Mouse (Mus musculus): Measurements from ENCODE around the gene Mrps7.
A peak's percentile ranks its signal among the peaks of the same experiment; 100 is the strongest.

The Mrps7 gene

DNA sequence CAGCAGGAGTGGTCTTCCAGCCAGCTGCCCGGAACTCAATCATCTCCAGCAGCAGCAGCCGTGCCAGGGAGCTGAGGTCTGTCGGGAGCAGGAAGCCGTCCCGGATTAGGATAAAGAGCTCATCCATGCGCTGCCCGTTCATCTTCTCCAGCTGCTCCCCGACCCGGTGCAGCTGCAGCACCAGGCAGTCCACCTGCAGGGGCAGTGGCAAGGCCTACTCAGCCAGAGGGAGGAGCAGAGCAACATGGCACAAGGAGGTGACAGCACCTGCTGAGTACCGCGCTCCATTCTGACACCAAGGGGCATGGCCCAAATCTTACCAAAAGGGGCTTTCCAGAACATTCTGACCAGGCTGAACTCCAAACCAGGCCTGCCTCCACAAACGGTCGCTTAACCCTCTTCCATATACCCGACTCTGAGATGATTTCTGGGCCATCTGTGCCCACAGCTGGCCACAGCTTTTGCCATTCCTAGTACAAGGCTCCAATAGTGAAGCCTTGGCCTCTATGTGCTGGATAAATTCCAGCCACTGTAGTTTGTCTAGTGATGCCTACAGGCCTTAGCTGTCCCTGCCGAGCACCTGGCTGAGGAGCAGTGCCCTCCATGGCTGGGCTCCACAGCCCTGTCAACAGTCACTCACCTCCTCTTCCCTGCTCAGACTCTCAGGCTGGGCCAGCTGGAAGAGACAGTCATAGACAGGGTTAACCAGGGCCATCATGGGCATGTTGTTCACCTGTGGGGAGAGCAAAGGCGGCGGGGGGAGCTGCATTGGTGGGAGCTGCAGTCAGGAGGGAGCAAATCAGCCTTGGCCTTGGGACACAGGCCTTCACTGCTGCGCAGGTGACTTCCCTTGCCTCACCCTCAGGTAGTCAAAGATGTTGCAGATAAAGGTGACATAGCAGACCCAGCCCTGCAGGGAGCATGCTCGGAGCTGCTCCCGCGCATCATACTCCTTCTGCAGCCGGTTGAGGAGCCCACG is 5.0 kb downstream of the Mrps7 start:
- no peak for DNase-seq (ENCODE audit: low read depth, low spot score)

DNA sequence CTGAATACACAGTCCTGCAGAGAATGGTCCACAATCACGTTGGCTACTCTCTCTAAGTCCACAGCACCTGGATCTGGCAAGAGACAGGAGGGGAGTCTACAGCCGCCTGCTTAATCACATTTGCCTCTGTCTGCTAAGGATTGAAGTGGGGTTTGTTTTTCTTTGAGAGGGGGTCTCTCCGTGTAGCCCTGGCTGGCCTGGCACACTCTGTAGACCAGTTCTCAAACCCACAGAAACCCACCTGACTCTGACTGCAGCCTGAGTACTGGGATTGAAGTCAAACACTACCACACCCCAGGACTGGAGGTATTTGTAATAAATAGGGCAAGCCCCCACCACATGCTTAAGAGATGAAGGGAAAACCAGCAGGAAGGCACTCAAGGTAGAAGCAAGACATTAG is 5.9 kb downstream of the Mrps7 start:
- no peak for DNase-seq (ENCODE audit: low read depth, low spot score)

DNA sequence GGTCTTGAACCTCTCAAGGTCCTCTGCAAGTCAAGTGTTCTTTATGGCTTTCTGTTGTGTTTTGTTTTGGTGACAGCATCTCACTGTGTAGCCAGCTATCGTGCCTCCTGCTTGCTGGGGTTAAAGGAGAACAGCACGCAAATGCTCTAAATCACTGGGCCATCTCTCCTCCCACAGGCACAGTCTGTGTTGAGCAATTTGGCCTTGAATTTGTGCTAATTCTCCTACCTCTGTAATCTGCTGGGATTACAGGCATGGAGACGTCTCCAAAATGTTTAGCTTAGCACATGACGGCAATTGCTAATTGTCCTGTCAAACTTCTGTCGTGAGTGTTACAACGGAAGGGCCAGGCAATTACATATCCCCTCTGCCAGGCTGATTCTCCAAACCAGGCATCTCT is 7.4 kb downstream of the Mrps7 start:
- no peak for DNase-seq (ENCODE audit: low read depth, low spot score)

DNA sequence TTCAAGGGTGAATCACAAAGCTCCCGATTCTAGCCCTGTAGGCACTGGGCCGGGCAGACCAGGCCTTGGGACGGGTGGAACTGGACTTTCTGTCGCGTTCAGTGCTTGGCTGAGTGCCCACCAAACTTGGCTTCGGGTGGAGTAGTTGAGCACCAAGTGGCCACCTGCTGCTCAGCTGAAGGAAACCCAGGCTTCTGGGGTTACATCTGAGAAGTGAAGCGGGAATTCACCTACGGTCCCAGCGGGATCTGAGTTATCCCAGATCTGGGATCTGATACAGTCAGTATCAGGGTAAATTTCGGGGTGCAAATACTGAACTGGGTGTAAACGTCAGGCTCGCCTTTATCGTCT is 8.3 kb downstream of the Mrps7 start:
- no peak for DNase-seq (ENCODE audit: low read depth, low spot score)

DNA sequence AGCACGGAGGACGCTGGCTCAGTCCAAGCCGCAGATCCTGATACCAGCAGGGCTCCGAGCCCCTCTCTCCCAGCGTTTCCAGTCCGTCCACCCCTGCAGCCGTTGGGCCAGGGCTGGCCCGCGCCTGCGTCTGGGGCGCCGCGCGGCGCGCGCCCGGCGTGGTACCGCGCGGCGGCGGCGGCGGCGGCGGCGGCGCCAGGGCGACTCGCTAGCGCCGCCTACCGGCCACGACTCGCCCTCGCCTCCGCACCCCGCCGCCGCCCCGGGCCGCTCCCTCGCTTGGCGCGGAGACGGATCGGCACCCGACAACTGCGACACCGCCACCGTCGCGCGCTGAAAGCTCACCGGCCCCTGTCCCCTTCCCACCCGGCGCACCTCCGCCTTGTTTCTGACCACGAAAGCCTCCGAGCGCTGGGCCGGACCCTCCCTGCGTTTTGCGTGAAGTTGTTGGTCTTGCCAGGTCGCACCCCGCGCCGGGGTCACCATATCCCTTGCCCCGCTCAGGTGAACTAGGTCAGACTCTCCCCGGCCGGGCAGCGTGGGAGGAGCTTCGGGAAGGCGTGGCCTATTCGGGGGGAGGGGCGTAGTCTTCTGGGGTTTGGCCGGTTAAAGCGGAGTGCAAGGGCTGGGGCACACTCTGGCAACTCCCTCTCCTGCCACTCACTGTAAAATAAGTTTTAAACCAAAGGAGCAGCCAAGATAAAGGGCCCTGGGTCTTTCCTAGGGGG is 8.8 kb downstream of the Mrps7 start, which contains the start of gene Mif4gd:
Mif4gd (minus strand) TSS at position 560 of the 728 bp plus-strand sequence.
- peak; percentile 81 for DNase-seq (ENCODE audit: low read depth, low spot score)

DNA sequence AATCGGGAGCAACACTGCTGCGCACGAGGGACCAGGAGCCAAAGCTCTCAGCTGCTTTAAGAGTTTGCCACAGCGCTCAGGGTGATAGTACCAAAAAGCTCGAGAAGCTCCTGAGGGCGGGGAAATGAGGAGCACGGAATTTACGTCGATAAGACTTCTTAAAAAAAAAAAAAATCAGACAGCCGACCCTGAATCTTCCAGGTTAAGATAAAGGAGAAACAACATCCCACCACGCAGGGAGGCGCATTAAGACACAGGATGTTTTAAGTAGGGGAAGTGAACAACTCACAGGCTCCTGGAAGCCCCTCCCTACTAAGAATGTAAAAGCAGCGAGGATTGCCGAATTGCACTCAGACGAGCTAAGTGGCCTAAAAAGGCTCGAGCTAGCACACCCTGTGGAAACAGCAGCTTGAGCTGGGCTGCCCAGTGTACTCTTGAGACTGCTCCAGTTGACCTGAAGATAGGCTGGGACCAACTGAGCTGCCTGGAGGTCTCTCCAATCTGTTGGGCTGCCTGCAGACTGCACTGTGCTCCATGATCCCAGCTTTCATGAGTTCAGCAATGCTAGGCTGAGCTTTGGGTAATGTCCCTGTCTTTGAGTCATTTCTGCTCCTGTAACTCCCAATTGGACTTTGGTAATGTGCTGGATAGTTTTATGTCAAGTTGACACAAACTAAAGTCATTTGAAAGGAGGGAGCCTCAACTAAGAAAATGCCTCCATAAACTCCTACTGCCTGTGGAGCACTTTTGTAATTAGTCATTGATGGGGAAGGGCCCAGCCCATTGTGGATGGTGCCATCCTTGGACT is 9.6 kb downstream of the Mrps7 start:
- no peak for DNase-seq (ENCODE audit: low read depth, low spot score)

DNA sequence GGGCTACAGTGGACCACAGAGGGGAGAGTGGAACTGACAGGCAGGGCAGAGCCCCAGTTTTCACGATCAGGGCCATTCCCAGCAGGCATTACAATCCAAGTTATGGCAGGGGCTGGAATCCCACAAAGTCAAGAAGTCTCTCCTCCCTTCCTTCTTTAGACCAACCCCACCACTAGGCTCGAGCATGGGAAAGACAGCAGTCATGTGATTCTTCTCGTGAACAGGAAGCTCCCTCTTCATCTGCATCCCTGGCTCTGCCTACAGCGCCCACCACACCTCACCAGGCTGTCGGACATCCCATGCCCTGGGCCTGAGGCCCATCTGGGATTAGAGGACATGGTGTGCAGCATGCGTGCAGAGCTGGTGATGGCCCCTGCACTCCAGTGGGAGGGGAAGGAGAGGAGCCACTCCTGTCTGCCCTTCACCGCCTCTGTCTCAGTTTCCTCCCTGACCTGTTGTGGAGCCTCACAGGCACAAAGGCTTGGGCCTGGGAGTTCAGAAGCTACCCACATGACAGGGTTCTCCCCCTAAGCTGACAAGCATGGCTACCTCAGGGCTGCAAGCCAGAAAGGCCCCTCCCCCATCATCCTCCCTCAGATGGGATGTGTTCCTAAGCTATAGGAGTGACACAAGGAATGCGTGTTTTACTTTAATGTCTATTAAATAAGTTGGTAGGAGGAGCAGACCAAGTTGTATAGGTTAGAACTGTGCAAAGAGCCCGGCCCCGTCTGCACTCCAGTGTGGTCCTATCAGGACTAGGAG is 10.8 kb downstream of the Mrps7 start:
- no peak for DNase-seq (ENCODE audit: low read depth, low spot score)

DNA sequence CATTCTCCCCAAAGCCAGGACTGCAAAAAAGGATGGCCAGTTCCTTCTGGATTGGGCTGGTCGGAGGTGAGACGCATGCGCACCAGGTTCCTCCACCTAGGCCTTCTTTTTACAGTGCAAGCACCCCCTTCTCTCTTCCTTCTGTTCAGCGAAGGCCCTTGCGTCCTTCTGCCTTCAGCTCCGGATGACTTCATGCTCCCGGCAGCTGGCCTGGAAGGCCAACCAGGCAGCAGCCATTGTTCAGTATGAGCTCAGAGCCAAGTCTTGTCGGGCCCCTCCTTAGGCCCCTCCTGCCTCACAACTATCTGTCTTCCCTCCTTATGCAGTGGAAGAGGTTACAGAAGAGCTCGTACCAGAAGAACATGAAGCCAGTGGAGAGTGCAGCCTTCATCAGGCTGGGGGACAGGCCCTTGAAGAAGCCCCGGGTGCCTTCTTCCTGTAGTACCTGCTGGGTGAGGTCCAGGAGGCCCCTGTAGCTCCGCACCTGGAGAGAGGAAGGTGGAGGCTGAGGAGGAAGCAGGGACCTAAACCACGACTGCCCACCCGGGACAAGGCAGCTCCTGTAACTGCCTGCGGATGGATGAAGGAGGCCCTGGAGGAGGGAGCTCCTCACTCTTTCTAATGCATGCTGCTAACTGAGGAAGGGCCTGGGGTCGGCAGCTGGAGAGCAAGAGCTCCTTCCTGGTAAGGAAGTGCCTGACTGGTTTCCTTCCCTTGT is 11.5 kb downstream of the Mrps7 start:
- DNase-seq (ENCODE audit: low read depth, low spot score) = no peak

DNA sequence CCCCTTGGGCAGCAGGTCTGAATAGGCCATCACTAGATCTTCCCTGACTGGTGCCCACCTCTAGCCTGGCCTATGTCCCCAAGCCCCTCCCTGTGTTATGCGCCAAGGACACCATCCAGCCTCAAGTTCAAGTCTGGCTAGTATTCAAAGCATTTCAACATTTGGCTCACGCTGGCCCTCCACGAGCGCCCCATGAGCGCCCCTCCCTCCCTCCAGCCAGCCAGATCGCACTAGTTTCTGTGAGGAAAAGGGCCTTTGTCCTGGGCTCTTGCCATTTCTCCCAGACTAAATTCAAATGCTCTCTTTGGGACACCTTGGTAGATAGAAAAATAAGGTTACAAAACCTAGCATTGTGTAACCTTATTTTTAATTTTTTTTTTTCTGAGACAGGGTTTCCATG is 12.2 kb downstream of the Mrps7 start:
- no peak for DNase-seq (ENCODE audit: low read depth, low spot score)

DNA sequence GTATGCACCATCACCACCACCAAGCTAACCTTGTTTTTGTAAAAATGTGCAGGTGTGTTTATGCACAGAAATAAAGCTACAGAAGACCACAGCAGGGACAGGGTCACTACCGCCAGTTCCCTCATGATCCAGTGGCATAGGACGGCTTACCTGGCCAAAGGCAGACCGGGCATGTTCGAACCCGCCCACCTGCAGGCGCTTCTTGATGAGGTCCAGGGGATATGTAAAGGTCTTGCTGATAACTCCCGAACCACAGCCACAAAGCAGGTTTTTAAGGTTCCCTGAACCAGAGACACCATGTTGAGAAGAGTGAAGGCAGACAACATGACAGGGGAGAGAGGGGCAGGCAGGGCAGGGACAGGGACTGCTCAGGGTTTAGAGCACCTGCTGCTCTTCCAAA is 12.6 kb downstream of the Mrps7 start:
- DNase-seq (ENCODE audit: low read depth, low spot score) = no peak

DNA sequence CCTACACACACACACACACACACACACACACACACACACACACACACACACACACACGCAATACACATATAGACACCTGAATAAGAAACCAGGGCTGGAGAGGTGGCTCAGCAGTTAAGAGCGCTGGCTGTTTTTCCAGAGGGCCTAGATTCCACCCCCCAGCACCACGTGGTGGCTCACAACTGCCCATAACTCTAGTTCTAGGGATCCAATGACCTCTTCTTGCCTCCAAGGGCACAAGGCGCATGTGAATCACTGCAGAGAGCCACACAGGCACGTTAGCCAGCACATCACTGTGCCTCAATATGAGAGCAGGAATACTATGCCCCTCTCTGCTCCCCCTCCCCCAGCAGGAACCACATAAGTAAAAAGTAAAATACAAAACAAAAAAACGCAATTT is 13.2 kb downstream of the Mrps7 start:
- no peak for DNase-seq (ENCODE audit: low read depth, low spot score)

DNA sequence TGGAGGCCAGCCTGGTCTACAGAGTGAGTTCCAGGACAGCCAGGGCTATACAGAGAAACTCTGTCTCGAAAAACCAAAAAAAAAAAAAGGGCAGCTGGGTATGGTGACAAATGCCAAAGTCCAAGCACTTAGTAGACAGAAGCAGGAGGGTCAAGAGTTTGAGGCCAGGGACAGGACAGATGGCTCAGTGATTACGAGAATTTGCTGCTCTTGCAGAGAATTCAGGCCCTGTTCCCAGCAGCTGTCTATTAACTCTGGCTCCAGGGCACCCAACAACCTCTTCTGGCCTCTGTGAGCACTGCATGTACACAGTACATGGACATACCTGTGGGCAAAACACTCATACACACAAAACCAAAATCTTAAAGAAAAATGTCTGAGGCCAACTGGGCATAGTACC is 14.3 kb downstream of the Mrps7 start:
- DNase-seq (ENCODE audit: low read depth, low spot score) = no peak

DNA sequence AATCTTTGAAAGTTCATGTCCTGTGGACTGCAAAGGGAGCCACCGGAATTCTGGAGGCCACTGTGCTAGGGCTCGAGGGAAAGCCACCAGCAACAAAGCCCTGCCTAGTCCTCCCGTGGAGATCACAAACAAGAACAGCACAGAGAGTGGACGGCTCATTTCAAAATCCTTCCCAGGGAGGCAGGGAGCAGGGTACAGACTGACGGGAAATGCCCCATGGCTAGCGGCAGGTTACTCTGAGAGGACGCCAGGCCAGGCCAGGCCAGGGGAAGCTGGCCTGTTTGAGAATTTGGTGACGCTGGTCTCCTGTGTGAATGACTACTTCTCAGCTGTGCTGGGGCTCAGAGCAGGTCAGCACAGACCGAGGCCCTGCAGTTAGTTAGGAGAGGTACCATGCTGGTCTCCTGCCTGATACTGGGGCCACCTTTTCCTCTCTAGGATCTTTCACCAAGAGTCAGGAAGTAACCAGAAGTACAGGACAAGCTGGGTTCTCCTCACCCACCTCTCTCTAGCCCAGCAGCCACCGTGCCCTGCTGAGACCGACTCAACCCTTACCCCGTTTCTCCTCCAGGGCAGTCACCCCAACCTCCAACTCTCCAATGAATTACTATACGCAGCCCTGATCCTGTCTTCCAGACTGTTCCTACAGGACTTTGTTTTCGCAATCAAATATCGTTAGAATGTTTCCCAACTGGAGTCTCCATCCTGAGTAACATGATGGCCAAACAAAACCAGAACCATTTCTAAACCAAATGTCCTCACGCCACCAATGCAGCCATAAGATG is 15.2 kb downstream of the Mrps7 start:
- DNase-seq (ENCODE audit: low read depth, low spot score) = no peak

DNA sequence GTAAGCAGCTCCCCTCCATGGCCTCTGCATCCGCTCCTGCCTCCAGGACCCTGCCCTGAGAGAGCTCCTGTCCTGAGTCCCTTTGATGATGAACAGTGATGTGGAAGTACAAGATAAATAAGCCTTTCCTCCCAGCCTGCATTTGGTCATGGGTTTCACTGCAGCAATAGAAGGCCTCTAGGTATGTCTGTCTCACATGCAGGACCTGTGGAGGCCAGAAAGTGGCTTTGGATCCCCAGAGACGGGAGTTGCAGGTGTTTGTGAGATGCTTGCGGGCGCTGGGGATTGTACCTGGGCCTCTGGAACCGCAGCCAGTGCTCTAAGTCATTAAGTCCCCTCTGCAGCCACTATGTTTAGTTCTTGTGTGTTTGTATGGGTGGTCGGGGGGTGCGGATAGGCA is 16.2 kb downstream of the Mrps7 start:
- DNase-seq (ENCODE audit: low read depth, low spot score) = no peak

DNA sequence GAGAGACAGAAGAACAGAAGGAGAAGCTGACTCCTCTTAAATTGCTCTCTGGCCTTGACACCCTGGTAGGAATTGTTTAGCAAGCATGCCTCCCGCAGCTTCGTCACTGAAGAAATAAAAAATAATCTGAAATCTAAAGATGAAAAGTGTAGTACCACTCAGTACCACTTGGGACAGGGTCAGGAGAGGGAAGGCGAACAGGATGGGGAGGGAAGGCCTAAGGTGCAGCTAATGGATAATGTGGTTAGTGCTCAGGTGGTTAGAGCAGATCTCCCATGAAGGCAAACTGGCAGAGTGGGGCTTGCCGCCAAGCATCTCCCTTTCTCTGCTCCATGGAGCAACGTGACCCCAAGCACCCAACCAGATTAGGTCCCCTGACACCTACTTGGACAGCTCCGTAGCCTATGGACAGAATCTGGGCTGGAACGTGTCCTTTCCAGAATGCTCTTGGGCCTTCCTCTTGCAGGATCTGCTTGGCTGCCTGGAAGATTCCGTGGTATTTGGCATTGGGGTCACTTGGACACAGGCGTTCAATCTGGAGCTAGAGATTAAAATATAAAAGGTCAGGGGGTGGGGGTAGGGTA is 19.9 kb downstream of the Mrps7 start:
- no peak for DNase-seq (ENCODE audit: low read depth, low spot score)

DNA sequence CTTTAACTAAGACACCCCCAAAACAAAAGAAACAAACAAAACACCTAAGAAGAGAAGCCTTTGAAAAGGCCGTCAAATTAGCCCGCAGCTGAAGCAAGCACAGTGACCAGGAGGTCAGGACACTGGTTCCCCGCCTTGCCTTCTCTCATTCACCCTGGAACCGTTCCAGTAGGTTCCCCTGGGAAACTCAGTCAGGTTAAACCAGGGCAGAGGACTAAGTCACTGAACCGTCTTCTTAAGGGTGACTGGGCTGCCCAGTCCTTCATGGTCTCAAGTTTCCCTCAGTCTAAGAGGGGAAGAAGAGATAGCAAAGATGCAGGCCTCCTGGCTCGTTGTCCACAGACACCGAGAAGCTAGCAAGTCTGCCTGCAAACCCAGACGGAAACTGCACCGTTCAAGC is 22.2 kb downstream of the Mrps7 start:
- DNase-seq (ENCODE audit: low read depth, low spot score) = no peak

DNA sequence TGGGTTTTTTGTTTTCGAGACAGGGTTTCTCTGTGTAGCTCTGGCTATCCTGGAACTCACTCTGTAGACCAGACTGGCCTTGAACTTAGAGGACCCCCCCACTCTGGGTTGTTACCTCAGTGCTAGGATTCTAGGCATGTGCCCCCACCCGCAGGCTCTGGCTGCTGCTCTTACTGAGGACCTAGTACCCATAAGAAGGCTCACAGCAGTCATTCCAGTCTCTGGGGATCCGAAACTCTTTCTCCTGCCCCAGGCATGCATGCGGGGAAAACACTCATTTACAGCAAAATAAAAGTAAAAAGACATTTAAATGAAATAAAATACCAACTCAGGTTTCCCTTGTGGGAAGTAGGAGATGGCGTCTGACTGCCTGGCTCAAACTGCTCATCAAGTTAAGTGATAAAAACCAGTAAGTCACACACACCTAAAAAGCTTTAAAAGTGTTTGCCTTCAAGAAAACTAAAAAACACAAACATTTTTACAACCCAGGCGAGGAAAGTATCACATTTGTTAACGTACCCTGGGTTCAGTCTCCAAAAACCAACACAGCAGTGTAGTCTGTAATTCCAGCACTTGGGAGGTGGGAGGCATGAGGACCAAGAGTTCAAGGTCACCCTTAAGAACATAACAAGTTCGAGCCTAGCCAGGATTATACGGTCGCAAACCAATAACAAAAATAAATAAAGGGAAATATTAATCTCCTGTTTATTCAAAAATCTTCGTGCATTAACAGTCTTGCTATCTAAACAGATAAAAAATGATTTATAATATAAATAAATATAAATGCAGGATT is 23.3 kb downstream of the Mrps7 start:
- no peak for DNase-seq (ENCODE audit: low read depth, low spot score)

DNA sequence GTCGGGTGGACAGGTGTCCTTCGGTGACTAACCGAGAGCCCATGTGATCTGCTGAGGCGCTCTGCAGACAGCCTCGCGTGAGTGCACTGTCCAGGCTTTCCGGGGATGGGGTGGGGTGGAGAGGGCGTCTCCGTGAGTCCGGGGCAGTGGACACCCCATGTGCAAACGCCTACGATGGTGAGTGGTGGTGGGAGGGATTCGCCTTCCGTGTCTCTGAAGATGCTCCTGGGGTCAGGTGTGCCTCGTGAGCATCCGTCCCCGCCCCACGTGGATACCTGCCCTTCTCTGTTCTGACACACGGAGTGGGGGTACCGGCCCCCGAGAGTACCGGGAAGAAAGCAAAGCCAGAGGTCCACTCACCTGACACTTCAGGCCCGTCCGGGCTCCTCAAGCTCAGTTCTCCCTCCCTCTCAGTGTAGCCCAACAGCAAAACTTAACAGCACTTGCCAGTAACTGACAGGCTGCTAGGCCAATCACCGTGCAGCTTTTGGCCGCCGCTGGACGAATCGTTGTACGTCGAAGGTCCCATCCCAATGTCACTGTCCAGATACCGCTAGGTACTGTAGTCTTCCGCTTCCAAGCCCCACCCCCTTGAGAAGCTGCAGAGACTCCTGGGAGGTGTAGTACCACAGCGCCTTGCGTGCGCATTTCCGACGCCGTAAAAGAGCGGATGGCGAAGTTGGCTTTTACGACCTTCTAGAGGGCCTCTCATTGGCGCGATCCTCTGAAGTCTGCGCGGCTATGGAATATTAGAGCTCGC is 24.2 kb downstream of the Mrps7 start, which contains the start of gene Slc25a19:
Slc25a19 (minus strand) TSS at position 591 of the 760 bp plus-strand sequence.
- peak; percentile 99 for DNase-seq (ENCODE audit: low read depth, low spot score)
